Mouse (Mus musculus) MEL (cell line): ENCODE results near the gene Olfr12. TPM values are rescaled to one million over a fixed set of nuclear protein-coding genes. Genes with fewer than 3 reads are reported as not detected.

Experiments
- DNase-seq: peaks from one replicate; pipeline ENCODE4 v3.0.0; 2011; ENCODE audit warnings: low read depth, low spot score
- H3K27ac ChIP-seq: 2 replicates; pipeline ENCODE4 v1.5.1; 2012; ENCODE audit warnings: low read depth, mild to moderate bottlenecking, control low read depth, low read length, moderate library complexity; ENCODE audit not compliant: control insufficient read depth
- H3K27me3 ChIP-seq, 2 experiments: fragments of 150-350 bp in 1 of 2; sonication (generic) in 1 of 2; 2 replicates each; pipeline ENCODE4 v1.6.1; 2012; ENCODE audit warnings: low read length in 2 of 2, mild to moderate bottlenecking in 2 of 2, improper control_type of control experiment in 1 of 2, moderate library complexity in 1 of 2; ENCODE audit not compliant: insufficient read depth in 2 of 2, control insufficient read depth in 1 of 2
- H3K36me3 ChIP-seq, 2 experiments: 2 replicates each; pipeline ENCODE4 v1.6.1; 2012 to 2014; ENCODE audit warnings: low read length in 2 of 2, improper control_type of control experiment in 1 of 2, inconsistent platforms in 1 of 2, mild to moderate bottlenecking in 1 of 2; ENCODE audit not compliant: insufficient read depth in 2 of 2, control insufficient read depth in 1 of 2
- H3K4me1 ChIP-seq, 2 experiments: fragments of 150-350 bp in 1 of 2; sonication (generic) in 1 of 2; 2 replicates each; pipeline ENCODE4 v1.6.1; 2012; ENCODE audit warnings: low read length in 2 of 2, improper control_type of control experiment in 1 of 2, mild to moderate bottlenecking in 1 of 2; ENCODE audit not compliant: insufficient read depth in 2 of 2, control insufficient read depth in 1 of 2
- H3K4me3 ChIP-seq, 2 experiments: fragments of 150-350 bp in 1 of 2; sonication (generic) in 1 of 2; 2 replicates each; pipeline ENCODE4 v1.5.1; 2012; ENCODE audit warnings: low read depth in 2 of 2, low read length in 2 of 2, mild to moderate bottlenecking in 2 of 2, moderate library complexity in 2 of 2, control low read depth in 1 of 2, improper control_type of control experiment in 1 of 2; ENCODE audit not compliant: control insufficient read depth in 1 of 2, insufficient read depth in 1 of 2
- H3K79me2 ChIP-seq: 2 replicates; pipeline ENCODE4 v1.6.1; 2012; ENCODE audit warnings: mild to moderate bottlenecking, low read length, moderate library complexity; ENCODE audit not compliant: control insufficient read depth, poor library complexity, insufficient read depth
- H3K9ac ChIP-seq: 2 replicates; pipeline ENCODE4 v1.6.1; 2012; ENCODE audit warnings: low read depth, mild to moderate bottlenecking, control low read depth, low read length, moderate library complexity; ENCODE audit not compliant: control insufficient read depth, poor library complexity, severe bottlenecking
- H3K9me3 ChIP-seq: fragments of 150-350 bp; sonication (generic); replicated peaks from 2 replicates; pipeline ENCODE4 v1.6.1; 2012; ENCODE audit warnings: mild to moderate bottlenecking, low read length, improper control_type of control experiment, moderate library complexity; ENCODE audit not compliant: insufficient read depth
- BHLHE40 ChIP-seq: IDR thresholded peaks from 2 replicates; pipeline ENCODE4 v1.6.1; 2012; ENCODE audit warnings: low read depth, mild to moderate bottlenecking, inconsistent platforms, low read length, improper control_type of control experiment, borderline replicate concordance
- CHD1 ChIP-seq: IDR thresholded peaks from 2 replicates; pipeline ENCODE4 v1.6.1; 2012; ENCODE audit warnings: low read depth, mild to moderate bottlenecking, inconsistent platforms, low read length, improper control_type of control experiment
- CHD2 ChIP-seq: IDR thresholded peaks from 2 replicates; pipeline ENCODE4 v1.6.1; 2011; ENCODE audit warnings: low read length, improper control_type of control experiment
- ELF1 ChIP-seq: IDR thresholded peaks from 2 replicates; pipeline ENCODE4 v1.6.1; 2014; ENCODE audit warnings: low read depth, mild to moderate bottlenecking, inconsistent platforms, low read length, improper control_type of control experiment, moderate library complexity
- EP300 ChIP-seq, 2 experiments: IDR thresholded peaks; 2 replicates each; pipeline ENCODE4 v1.6.1; 2011; ENCODE audit warnings: improper control_type of control experiment in 2 of 2, low read length in 2 of 2, low read depth in 1 of 2, mild to moderate bottlenecking in 1 of 2
- ETS1 ChIP-seq: IDR thresholded peaks from 2 replicates; pipeline ENCODE4 v1.6.1; 2012; ENCODE audit warnings: low read depth, mild to moderate bottlenecking, inconsistent platforms, low read length, improper control_type of control experiment, moderate library complexity
- GATA1 ChIP-seq: IDR thresholded peaks from 2 replicates; pipeline ENCODE4 v1.6.1; 2011; ENCODE audit warnings: low read depth, low read length, improper control_type of control experiment
- HCFC1 ChIP-seq: IDR thresholded peaks from 2 replicates; pipeline ENCODE4 v1.6.1; 2012; ENCODE audit warnings: low read depth, mild to moderate bottlenecking, inconsistent platforms, low read length, improper control_type of control experiment, moderate library complexity
- MAFK ChIP-seq: IDR thresholded peaks from 2 replicates; pipeline ENCODE4 v1.6.1; 2011; ENCODE audit warnings: low read depth, mild to moderate bottlenecking, low read length, improper control_type of control experiment, borderline replicate concordance
- MAZ ChIP-seq: IDR thresholded peaks from 2 replicates; pipeline ENCODE4 v1.6.1; 2012; ENCODE audit warnings: low read depth, mild to moderate bottlenecking, inconsistent platforms, low read length, improper control_type of control experiment
- MYC ChIP-seq: IDR thresholded peaks from 2 replicates; pipeline ENCODE4 v1.6.1; 2011; ENCODE audit warnings: low read depth, mild to moderate bottlenecking, low read length, improper control_type of control experiment, moderate library complexity
- NELFE ChIP-seq: IDR thresholded peaks from 2 replicates; pipeline ENCODE4 v1.6.1; 2011; ENCODE audit warnings: low read depth, low read length, improper control_type of control experiment
- NRF1 ChIP-seq: IDR thresholded peaks from 2 replicates; pipeline ENCODE4 v1.6.1; 2014; ENCODE audit warnings: low read depth, mild to moderate bottlenecking, inconsistent platforms, low read length, improper control_type of control experiment, moderate library complexity; ENCODE audit not compliant: poor library complexity, insufficient read depth, severe bottlenecking
- POLR2A ChIP-seq, 2 experiments: IDR thresholded peaks; 2 replicates each; pipeline ENCODE4 v1.6.1; 2011 to 2012; ENCODE audit warnings: low read length in 2 of 2, mild to moderate bottlenecking in 2 of 2, control low read depth in 1 of 2, improper control_type of control experiment in 1 of 2, low read depth in 1 of 2, moderate library complexity in 1 of 2; ENCODE audit not compliant: control insufficient read depth in 1 of 2, insufficient read depth in 1 of 2, poor library complexity in 1 of 2
- POLR2AphosphoS2 ChIP-seq: IDR thresholded peaks from 2 replicates; pipeline ENCODE4 v1.6.1; 2011; ENCODE audit warnings: low read length, improper control_type of control experiment
- POLR2AphosphoS5 ChIP-seq: IDR thresholded peaks from 2 replicates; pipeline ENCODE4 v1.6.1; 2012; ENCODE audit warnings: low read depth, borderline replicate concordance, mild to moderate bottlenecking, inconsistent platforms, low read length, moderate library complexity, mixed read lengths
- RCOR1 ChIP-seq: IDR thresholded peaks from 2 replicates; pipeline ENCODE4 v1.6.1; 2012; ENCODE audit warnings: low read depth, mild to moderate bottlenecking, inconsistent platforms, low read length, improper control_type of control experiment
- SIN3A ChIP-seq: IDR thresholded peaks from 2 replicates; pipeline ENCODE4 v1.6.1; 2012; ENCODE audit warnings: low read length, improper control_type of control experiment, inconsistent platforms
- SMC3 ChIP-seq: IDR thresholded peaks from 2 replicates; pipeline ENCODE4 v1.6.1; 2011; ENCODE audit warnings: low read depth, low read length, improper control_type of control experiment
- TAL1 ChIP-seq: IDR thresholded peaks from 2 replicates; pipeline ENCODE4 v1.6.1; 2012; ENCODE audit warnings: mild to moderate bottlenecking, inconsistent platforms, low read length, moderate library complexity, mixed read lengths
- TBP ChIP-seq: IDR thresholded peaks from 2 replicates; pipeline ENCODE4 v1.8.0; 2011; ENCODE audit warnings: low read depth, low read length, improper control_type of control experiment
- TCF12 ChIP-seq: IDR thresholded peaks from 2 replicates; pipeline ENCODE4 v1.6.1; 2014; ENCODE audit warnings: low read depth, mild to moderate bottlenecking, inconsistent platforms, low read length, improper control_type of control experiment, moderate library complexity
- UBTF ChIP-seq: IDR thresholded peaks from 2 replicates; pipeline ENCODE4 v1.6.1; 2012; ENCODE audit warnings: low read depth, mild to moderate bottlenecking, inconsistent platforms, low read length, improper control_type of control experiment, moderate library complexity, borderline replicate concordance; ENCODE audit not compliant: insufficient read depth
- USF1 ChIP-seq: IDR thresholded peaks from 2 replicates; pipeline ENCODE4 v1.6.1; 2014; ENCODE audit warnings: low read depth, mild to moderate bottlenecking, inconsistent platforms, low read length, improper control_type of control experiment, moderate library complexity
- USF2 ChIP-seq, 2 experiments: IDR thresholded peaks; 2 replicates each; pipeline ENCODE4 v1.6.1; 2011 to 2012; ENCODE audit warnings: improper control_type of control experiment in 2 of 2, low read length in 2 of 2, borderline replicate concordance in 1 of 2, inconsistent platforms in 1 of 2, low read depth in 1 of 2, mild to moderate bottlenecking in 1 of 2; ENCODE audit not compliant: insufficient read depth in 1 of 2
- ZC3H11A ChIP-seq: IDR thresholded peaks from 2 replicates; pipeline ENCODE4 v1.6.1; 2012; ENCODE audit warnings: low read depth, mild to moderate bottlenecking, inconsistent platforms, low read length, improper control_type of control experiment
- ZKSCAN1 ChIP-seq: IDR thresholded peaks from 2 replicates; pipeline ENCODE4 v1.6.1; 2012; ENCODE audit warnings: low read depth, mild to moderate bottlenecking, inconsistent platforms, low read length, improper control_type of control experiment, moderate library complexity
- ZNF384 ChIP-seq: IDR thresholded peaks from 2 replicates; pipeline ENCODE4 v1.6.1; 2012; ENCODE audit warnings: low read depth, mild to moderate bottlenecking, inconsistent platforms, low read length, improper control_type of control experiment
- polyA plus RNA-seq, 2 experiments: library from polyadenylated mRNA; stranded (reverse) in 1 of 2; unstranded in 1 of 2; fragments of >175 nt in 1 of 2; fragments of >200 nt in 1 of 2; gene quantifications; 2 replicates each; pipeline versions ENCODE4 v1.2.1 to v1.2.4; 2012; ENCODE audit warnings: low replicate concordance in 2 of 2, low read depth in 1 of 2; ENCODE audit not compliant: insufficient read length in 2 of 2, insufficient read depth in 1 of 2, missing spikeins in 1 of 2
- total RNA-seq: library from RNA; depleted of rRNA; stranded (reverse); fragments of 300-350 nt; gene quantifications from 2 replicates; pipeline ENCODE4 v1.2.3, GENCODE M21; 2012

The Olfr12 gene
- total and polyA plus RNA-seq, 3 experiments: not detected

GRCm38 (mm10) chr1:92648197-92648596 lies 30.6 kb downstream of the Olfr12 start:
- Histone ChIP-seq H3K9ac (peak overlapping the region; percentile 65), H3K4me1 (peaks cover 3 to 7% of the 10 kb centered on the region in 2 experiments), H3K27ac (peak overlapping the region; percentile 84), H3K4me3 (peak overlapping the region; percentile 53 to 64), H3K79me2 (no peaks in the 10 kb centered on the region; the same call in 1 of the 2 replicates), H3K36me3 (peaks cover 0 to 7% of the 10 kb centered on the region in 2 experiments; a peak in 2 of 4 replicates), H3K9me3 (no peaks in the 10 kb centered on the region), H3K27me3 (no peaks in the 10 kb centered on the region)
- no peak for TF ChIP-seq ZC3H11A
- peak; percentile 54 for TF ChIP-seq HCFC1
- peak; percentile 72 for TF ChIP-seq NELFE
- TF ChIP-seq UBTF: 0 out of 2 replicates have a peak, but pooled peaks have one; percentile 63
- no peak for TF ChIP-seq NRF1
- peak in 1 of 2 experiments; percentile 87; a peak in 2 of 4 replicates for TF ChIP-seq POLR2A (IDR thresholded peaks at IDR 0.05; ENCODE audit: control insufficient read depth in 1 of 2, insufficient read depth in 1 of 2, low read depth in 1 of 2, low read length in 2 of 2, poor library complexity in 1 of 2)
- no peak for TF ChIP-seq EP300 (IDR thresholded peaks at IDR 0.05; ENCODE audit: low read depth in 1 of 2, low read length in 2 of 2)
- TF ChIP-seq ETS1: no peak
- no peak for TF ChIP-seq ZKSCAN1
- no peak for TF ChIP-seq RCOR1
- TF ChIP-seq USF1: peak; percentile 92
- TF ChIP-seq CHD2: no peak
- no peak for TF ChIP-seq GATA1
- no peak for TF ChIP-seq CHD1
- TF ChIP-seq MAFK: no peak
- peak; percentile 79 for TF ChIP-seq TBP
- no peak; the same call in 1 of the 2 replicates for TF ChIP-seq SIN3A
- peak; percentile 42; the same call in 1 of the 2 replicates for TF ChIP-seq POLR2AphosphoS2
- TF ChIP-seq TCF12: 0 out of 2 replicates have a peak, but pooled peaks have one; percentile 5
- no peak for TF ChIP-seq MYC
- TF ChIP-seq POLR2AphosphoS5: peak; percentile 19; the same call in 1 of the 2 replicates
- no peak for TF ChIP-seq SMC3
- no peak for TF ChIP-seq ZNF384
- 0 out of 2 replicates have a peak, but pooled peaks have one; percentile 5 for TF ChIP-seq MAZ
- TF ChIP-seq USF2 (IDR thresholded peaks at IDR 0.05; ENCODE audit: borderline replicate concordance in 1 of 2, insufficient read depth in 1 of 2, low read depth in 1 of 2, low read length in 2 of 2): peak; percentile 53 to 60; a peak in 2 of 4 replicates
- no peak for TF ChIP-seq TAL1
- peak; percentile 72 for TF ChIP-seq ELF1
- TF ChIP-seq BHLHE40: no peak
- DNase-seq: peak; percentile 94
